Mouse (Mus musculus) lung, postnatal 4 days (tissue): ENCODE measurements around the gene Col6a4.

Experiments used
- DNase-seq, 2 experiments: peaks; one replicate each; pipeline ENCODE4 v3.0.0; 2021

The Col6a4 gene

DNA sequence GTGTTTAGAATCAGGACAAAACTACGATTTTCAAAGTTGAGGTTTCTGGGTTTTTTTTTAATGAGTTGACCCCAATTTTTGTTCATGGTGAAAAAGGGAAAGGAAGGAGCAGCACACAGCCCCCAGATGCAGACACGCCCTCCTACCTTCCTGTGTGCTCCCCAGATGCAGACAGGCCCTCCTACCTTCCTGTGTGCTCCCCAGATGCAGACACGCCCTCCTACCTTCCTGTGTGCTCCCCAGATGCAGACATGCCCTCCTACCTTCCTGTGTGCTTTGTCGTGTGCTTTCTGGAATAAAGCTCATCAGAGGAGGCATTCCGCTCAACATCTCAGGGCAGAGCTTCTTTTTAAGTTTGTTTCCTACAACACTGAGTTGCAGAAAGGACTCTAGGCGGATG is 24.9 kb downstream of the Col6a4 start:
- no peak for DNase-seq

DNA sequence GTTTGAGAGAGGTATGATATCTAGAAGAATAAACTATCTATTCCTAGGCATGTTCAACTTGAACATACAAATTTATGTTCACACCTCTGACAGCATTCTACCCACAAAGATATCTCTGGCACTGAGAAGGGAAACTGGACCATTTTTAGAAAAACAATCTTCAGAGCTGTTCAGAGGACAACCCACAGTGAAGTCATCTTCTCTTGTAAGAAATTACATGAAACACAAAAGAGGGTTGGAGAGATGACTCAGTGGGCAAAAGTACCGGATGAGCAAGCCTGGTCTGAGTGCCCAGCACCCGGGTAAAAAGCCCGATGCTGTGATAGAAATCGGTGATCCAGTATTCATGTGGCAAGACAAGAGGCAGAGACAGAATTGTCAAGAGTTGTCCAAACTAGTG is 43.1 kb downstream of the Col6a4 start:
- DNase-seq, result no peak

DNA sequence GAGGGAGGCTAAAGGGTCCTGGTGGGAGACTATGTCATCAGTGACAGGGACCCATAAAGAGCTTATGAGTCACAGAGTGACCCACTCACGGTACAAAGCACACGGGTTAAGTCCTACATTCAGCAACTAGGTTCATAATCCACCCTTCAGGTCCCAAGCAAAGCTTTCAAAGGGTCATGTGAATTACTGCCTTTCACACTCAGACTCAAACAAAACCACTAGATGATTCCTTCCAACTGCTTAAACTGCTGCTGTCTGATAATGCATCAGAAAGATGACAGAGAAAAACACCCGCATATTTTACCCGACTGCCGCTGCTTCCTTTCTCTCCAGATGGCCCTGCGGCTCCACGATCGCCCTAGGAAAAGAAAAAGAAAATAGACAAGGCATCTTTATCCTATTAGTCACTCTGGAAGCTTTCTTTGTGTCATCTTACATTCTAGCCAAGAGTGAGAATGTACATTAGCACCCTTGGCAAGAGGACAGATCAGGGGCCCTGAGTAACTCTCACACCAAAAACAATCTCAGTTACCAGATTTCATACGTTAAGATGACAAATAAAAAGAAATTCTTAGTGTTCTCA is 52.6 kb downstream of the Col6a4 start:
- no peak for DNase-seq

DNA sequence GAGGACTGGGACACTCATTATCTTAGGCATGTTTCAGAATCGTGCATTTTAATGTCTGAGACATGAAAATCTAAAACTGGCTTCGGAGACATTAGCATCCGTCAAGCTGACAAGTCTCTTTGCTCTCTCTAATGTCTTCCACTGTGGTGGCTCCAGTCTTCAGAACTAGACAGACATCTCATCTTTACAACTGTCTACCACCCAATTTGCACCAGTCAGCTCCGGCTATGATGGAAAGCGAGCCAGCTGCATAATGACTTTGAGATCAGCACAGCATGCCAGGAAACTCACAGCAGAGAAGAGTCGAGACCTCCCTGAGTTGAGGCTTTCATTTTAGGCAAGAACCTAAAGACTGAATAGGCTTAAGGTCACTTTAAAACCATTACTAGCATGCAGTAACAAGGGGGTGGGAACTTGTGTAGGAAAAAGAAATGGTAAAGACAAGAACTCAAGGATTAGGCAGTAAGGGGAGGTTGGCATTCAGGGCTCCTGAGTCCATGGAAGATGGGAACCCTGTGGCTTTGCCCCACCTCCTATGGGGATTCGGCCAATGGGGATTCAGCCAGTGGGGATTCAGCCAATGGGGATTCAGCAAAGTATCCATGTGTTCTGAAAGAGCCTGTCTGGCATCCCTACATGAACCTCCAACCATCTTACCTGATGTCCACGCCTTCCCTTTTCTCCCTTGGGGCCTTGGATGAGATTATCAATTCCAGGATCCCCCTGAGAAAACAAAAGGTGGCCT is 56.5 kb downstream of the Col6a4 start:
- DNase-seq, result peak; percentile 16 to 28

DNA sequence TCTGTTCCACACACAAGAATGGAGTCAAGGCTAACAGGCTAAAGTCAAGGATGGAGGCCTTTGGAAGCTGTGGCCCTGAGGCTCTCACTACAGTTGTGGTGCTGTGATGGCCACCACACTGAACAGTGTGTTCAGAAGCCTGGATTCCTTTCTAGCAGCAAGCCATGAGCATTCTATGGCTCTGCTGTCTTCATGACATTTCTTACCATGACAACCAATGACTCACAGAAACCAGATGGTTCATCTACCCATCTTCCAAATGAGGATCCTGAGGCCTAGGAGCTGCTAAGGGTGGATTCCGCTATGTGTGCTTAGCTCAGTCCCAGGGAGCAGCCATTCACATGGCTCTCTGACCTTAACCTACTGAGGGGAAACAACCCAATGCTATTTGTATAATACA is 57.3 kb downstream of the Col6a4 start:
- no peak for DNase-seq

DNA sequence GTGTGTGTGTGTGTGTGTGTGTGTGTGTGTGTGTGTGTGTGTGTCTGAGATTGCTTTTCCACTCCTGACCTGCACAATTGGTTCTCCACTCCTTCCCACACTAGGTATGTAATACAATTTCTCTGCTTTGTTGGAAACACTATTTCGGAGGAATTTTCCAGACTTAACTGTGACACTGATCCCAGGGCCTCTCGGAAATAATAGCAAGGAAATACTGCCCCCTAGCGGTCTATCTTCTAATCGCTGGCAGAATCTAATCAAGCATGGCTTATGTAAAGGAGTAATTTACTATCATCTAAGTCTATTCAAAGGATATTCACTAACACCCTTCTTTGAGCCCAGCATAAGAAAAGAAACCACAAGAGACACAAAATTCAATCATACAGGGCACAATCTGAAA is 57.7 kb downstream of the Col6a4 start:
- peak in 1 of 2 experiments; percentile 51 for DNase-seq

DNA sequence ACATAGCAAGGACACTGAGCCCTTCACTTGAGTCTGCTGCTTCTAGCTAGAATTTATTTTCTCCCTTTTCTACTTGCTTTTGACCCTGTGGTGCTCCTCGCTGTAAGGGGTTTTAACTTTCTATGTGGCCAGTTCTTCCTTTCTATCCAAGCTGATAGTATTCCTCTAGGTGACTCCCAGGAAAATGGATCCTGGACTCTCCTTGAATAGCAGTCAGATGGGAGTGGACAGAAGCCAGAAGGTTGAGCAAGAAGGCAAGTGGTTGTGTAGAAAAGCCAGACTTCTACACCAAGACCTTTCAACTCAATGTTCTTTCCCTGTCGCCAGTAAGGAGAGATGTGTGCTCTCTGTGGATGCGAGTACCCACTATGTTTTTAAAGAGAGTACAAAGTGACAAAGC is 80.9 kb downstream of the Col6a4 start:
- DNase-seq, result no peak

DNA sequence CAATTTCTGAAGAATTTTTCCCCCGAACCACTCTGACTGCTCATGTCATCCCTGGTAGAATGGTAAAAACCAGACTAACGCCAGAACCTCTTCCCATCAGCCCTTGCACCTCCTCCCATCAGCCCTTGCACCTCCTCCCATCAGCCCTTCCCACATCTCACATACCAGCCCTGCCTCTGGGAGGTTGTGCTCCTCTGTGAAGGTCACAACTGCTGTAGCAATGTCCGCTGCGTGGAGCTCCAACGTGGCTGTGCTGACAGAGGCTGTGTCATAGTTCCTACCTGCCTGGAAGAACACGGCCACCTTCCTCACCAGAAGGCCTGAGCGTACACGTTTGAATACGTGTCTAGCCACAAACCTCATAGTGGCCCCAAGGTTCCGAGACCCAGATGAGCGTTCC is 83.4 kb downstream of the Col6a4 start:
- DNase-seq, result no peak

DNA sequence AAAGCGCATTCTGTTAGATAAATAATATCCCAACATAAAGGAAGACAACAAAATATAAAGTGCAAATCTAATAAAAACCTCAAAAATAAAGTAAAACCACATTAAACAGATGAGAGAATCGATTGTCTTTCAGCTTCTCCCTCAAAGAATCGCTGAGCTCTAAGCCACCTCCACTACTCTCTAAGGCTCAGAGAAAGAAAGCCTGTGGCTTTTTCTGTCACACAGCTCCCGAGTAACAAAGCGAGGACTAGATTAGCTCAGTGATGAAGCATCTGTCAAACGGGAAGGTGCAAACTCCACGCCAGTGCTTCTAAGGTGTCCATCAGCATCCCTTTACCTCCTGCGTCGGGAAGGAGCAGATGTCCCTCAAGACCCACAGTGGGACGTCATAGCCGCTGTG is 98.6 kb downstream of the Col6a4 start:
- DNase-seq, result no peak

DNA sequence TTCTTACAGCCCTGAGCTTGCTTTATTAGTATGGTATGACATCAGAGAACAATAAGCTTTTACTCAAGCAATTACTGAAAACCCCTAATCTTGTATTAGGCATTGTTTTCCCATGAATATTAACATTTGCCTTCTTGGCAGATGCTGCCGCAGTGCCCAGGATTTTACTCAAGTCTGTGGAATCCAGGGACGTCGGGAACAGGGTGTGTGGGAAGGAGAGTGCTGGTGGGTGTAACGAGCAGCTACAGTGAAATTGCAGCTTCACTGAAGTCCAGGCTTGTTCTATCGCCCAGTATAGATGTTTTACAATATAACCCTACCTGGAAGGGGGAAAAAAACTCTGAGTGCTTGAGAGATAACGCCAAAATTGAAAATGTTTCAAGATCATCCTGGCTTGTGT is 104.2 kb downstream of the Col6a4 start:
- no peak for DNase-seq

DNA sequence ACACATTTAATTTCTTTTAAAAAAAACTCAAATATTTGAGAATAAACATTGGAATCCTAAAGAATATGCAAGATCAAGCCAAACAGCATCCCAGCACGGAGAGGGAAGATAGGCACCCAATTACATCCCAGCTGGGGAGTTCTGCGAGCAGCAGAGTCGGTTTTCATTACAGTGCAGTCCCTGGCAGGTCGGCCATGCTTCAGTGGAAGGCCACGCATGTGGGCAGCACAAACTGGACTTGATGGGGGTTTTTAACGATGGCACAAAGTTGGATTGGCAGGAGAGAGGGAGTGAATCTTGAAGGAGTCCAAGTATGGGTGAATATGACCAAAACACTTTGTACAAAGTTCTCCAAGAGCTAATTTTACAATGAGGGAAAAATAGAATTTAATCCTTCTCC is 106.5 kb downstream of the Col6a4 start:
- DNase-seq, result no peak

DNA sequence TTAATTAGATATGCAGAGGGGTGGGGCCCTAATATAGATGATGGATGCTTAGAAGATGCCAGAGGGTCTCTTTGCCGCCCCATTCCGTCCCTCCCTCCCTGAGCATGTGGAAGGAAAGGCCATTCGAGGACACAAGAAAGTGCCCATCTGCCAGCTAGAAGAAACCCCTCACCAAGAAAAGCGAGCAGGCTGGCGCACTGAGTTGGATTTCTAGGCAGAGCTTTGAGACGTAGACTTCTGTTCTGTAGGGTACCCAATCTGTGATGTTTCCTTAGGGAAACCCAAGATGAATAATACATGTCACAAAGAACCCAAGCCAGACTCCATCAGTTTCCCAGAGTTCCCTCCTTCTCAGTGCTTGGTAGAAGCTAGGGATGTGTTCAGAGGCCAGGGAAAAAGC is 107.1 kb downstream of the Col6a4 start:
- no peak for DNase-seq

DNA sequence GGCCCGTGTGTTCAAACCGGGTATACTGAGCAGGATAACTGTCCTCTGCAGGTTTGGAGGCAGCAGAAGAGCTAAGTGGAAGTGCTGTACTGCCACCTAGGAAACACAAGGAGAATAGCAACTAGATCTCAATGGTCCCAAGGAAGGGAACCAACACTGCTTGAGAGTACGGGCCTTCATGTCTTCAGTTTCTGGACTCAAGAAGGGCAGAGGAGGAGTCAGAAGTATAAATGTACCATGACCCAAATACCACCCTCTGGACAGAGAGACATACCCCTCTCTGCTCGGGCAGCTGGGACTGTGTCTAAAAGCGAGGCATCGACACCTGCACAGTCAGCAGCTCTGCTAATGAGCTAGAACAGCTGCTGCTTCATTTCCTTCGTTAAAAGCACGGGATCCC is 108.5 kb downstream of the Col6a4 start:
- DNase-seq, result peak in 1 of 2 experiments; percentile 7

DNA sequence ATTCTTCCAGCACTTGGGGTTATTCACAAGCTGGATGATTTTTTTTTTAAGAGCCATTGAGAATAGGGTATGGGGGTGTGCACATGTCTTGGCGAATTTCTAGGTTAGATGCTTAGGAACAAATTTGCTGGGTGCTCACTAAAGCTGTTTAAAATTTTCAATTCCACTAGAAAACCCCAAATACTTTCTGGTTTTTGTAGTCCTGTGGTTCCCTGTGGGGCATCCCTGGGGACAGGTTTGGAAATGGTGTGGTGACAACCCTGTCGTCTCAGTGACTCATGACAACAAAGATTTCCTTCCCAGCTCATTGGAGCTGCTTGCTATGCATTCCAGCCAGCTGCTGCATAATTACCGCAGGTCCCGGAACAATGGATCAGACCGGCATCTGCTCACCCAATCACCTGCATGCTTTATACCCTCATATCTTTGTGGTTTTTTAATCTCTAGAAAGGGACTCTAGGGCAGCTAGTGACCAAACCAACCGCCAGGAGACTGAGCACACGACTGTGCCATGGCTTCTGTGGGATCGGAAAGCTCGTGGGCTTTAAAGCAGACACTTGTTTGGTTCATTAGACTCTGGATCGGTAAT is 111.6 kb downstream of the Col6a4 start:
- DNase-seq, result no peak

DNA sequence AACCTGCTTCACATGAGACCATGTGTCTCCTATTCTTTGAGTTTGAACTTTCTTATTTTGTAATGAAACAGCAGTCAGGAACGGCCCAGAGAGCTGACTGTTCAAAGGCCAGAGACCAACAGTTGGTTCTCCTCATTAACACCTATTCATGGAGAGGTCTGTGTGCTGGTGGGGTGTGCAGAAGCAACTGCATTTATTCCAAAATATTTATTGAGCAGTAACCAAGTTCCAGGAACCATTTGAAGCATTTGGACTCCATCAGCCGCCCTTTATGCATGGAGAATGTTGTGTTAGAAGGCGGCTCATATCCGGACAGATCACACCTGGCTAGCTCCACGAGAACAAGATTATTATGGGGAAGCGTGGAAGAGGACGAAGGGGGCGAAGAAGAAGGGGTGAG is 118.1 kb downstream of the Col6a4 start:
- peak; percentile 6 to 32 for DNase-seq

DNA sequence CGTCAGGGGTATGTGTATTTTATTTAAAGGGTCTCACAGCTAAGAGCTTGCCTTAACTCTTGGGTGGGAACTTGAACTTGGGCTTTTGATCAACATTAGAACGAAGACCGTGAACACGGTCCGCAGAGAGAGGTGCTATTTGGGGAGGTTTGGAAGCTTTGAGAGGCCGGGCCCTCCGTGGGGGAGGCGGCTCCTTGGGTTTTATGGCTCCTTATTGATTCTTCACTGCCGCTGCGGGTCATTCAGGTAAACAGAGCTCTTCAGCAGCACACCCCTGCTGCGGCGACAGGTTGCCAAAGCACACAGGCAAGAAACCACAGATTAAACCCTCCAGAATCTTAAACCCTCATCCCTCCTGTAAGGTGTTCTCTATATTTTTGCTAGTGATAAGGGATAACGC is 119.7 kb downstream of the Col6a4 start:
- DNase-seq, result no peak

DNA sequence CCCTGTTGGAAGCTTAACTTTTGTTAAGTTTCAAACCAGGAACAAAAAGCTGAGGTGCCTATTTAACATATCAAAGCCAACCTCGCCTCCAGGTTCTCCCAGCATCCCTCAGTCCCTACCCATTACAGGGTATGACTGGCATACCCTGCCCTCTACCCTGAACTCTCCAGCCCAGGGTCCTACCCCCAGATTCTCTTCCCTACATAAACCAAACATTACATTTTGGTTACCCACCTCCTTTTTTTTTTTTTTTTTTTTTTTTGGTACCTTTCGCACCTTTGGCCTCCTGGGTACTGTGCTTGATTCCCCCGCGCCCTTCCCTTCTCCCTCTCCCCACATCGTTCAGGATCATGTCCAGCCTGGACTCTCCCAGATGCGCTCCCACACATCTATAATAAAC is 120.3 kb downstream of the Col6a4 start:
- no peak for DNase-seq

DNA sequence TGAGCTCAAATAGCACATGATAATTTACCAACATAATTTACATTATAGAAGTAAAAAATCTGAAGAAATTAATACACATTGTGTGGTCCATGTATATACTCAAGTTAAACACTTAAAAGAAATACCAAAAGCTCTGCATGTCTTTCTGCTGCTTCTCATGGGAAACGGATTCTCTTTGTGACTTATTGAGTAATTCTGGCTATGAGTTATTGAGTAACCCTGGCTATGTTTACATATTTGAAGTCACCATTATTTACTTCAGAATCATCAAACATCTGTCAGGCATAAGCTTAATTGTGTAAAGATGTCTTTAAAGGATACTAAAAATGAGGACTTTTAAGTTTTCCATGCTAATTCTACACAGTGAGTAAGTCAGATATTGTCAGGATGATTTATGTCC is 122.8 kb downstream of the Col6a4 start:
- no peak for DNase-seq

DNA sequence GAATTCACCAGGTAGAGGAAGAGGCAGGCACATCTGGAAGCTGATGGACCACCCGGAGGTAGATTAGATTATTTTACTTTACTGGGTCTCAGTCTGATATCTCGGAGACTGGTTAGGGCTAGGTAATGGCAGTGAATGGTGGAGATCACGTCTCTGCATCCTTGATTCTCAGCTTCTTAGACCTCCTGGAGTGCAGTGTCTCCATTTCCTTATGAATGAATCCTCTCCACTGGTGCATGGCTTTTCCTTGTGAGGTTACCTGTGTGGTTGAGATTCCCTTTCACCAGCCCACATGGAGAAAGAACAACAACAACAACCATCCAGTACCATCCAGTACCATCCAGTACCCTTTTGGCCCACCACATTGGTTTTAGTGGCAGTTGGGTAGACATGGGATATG is 124.6 kb downstream of the Col6a4 start:
- no peak for DNase-seq

DNA sequence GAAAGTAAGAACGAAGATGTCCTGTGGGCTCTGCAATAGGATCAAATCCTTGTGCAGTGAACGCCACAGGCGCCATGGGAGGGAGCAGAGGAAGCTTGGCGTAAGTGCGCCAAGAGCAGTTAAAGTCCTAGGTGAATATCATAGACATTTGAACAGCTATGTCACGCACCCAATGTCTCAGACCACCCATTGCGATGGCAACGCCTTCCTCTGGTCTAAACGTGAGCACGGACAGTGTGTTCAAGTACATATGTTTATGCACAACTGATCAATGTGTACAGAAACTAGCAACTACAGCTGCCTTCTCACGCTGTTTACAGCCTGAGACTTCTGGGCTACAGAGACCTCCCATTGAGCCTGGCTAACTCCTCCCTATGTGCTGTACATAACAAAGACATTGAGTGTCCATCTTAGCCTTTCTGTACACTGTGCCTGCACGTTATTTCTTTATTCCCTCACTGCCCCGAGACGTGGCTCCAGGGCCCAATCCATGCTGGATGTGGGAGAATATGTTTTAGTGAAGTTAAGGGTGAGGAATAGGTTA is 125.2 kb downstream of the Col6a4 start:
- no peak for DNase-seq

DNA sequence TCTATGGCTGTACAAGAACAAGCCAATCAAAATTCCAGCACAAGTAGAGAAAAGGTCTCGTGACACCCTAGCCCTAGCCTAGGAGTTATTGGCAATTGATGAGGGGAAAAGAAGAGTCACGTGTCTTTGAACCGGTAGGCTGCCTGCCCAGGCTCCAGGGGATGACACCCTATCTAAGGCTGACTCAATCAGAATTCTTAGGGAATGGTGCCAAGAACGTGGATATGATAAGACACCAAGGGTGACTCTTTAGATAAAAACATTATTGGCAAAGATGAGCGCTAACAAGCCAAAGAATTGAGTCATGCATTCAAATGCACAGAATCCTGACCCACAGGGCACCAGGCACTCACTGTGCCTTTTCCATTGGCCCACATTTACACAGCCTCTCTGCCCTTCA is 125.7 kb downstream of the Col6a4 start:
- no peak for DNase-seq

DNA sequence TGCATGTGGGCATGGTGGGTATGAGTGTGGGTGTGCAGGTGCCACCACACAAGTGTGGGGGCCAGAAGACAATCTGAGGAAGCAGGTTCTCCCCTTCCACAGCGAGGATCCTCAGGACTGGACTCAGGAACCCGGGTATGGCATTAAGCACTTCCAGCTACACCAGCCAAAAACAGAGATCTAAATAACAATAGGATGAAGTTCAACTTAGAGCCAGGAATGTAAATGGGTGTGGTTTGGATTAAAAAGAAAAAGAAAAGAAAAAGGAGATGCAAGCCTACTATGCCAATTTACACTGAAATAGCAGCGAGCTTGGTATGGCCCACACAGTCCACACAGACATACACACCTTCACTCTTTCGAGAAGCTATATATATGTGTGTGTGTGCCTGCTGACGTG is 128.6 kb downstream of the Col6a4 start:
- DNase-seq, result no peak

DNA sequence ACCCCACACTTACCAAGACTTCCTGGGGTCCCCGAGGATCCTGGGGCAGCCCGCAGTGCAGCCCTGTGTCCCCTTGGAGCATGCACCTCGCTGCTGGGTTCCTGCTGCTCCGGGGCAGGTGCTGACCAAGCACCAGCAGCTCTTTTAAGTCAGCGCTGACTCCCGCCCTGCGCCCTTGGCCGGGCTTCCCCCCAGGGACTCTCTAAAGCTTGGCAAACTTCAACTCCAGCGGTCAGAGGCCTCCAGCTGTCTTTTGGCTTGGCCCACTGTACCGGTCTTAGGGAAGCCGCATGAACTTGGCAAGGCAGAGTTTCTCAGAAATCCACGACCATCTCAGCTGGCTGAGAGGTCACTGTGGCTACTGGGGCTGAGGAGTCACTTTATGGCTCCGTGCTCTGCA is 136.1 kb downstream of the Col6a4 start, which contains the start of gene Col6a5:
TSS of gene Col6a5 (minus strand) at position 111 of the 400 bp plus-strand sequence.
- DNase-seq, result peak; percentile 38 to 77

DNA sequence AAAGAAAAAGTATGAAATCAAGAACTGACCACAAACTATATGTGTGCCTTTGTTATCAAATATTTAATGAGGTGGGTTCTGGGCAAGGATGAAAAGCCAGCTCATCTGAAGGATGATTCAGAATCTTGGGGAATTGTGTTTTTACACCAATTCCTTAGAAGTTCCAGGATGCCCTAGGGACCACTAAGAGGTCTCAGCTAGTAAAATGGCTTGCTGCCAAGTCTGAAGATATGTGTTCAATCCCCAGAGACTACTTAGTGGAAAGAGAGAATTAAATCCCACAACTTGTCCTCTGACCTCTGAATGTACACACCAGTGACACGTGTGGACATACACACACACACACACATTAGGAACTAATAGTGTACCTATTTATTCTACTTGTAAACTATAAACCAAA is 137.5 kb downstream of the Col6a4 start:
- no peak for DNase-seq
